Mouse (Mus musculus) lung, embryonic 16.5 days (tissue): Measurements from ENCODE around the gene Pnp2. TPM values are rescaled to one million over a fixed set of nuclear protein-coding genes. Genes with fewer than 3 reads are reported as not detected.
A peak's percentile ranks its signal among the peaks of the same experiment; 100 is the strongest.
"Not testable (repeated sequence)": the region's sequence is repeated elsewhere in the genome, so short reads cannot be mapped to it uniquely, and the experiment has no call there.

Experiments
- ATAC-seq: fragments of 200-750 bp; cut with Nextera tagmentation; 2 replicates; pipeline ENCODE4 v1.8.0; 2017; ENCODE audit warnings: low read depth, mild to moderate bottlenecking, moderate library complexity
- H3K27ac ChIP-seq: fragments of 300-500 bp; sonication (generic); 2 replicates; pipeline ENCODE4 v1.5.1; 2014; ENCODE audit warnings: mild to moderate bottlenecking, control low read depth, low read length
- H3K27me3 ChIP-seq: fragments of 300-500 bp; sonication (generic); 2 replicates; pipeline ENCODE4 v1.6.1; 2014; ENCODE audit warnings: low read depth, low read length, mixed read lengths; ENCODE audit not compliant: control insufficient read depth, insufficient read depth
- H3K36me3 ChIP-seq: fragments of 300-500 bp; sonication (generic); 2 replicates; pipeline ENCODE4 v1.6.1; 2014; ENCODE audit warnings: low read length; ENCODE audit not compliant: control insufficient read depth, insufficient read depth
- H3K4me1 ChIP-seq: fragments of 300-500 bp; sonication (generic); replicated peaks from 2 replicates; pipeline ENCODE4 v1.6.1; 2014; ENCODE audit warnings: low read length, mixed read lengths; ENCODE audit not compliant: control insufficient read depth, insufficient read depth
- H3K4me2 ChIP-seq: fragments of 300-500 bp; sonication (generic); 2 replicates; pipeline ENCODE4 v1.6.1; 2014; ENCODE audit warnings: low read depth, low read length, control low read depth
- H3K4me3 ChIP-seq: fragments of 300-500 bp; sonication (generic); 2 replicates; pipeline ENCODE4 v1.5.1; 2014; ENCODE audit warnings: mild to moderate bottlenecking, low read length, control low read depth
- H3K9ac ChIP-seq: fragments of 300-500 bp; sonication (generic); 2 replicates; pipeline ENCODE4 v1.6.1; 2014; ENCODE audit warnings: low read length, control low read depth
- H3K9me3 ChIP-seq: fragments of 300-500 bp; sonication (generic); 2 replicates; pipeline ENCODE4 v1.6.1; 2016; ENCODE audit warnings: low read length; ENCODE audit not compliant: control insufficient read depth
- WGBS: fragments of 180-500 bp; shearing (Covaris S2); extraction: QIAGEN DNeasy Blood & Tissue Kit; methylation state at CpG from one replicate; pipeline ENCODE4 v1.1.7; 2014; 5-methylcytosine and 5-hydroxymethylcytosine counted together
- polyA plus RNA-seq: library from polyadenylated mRNA; unstranded; fragments of >200 nt; fragmentation: Nextera tagmentation; extraction: Ambion mirVana; gene quantifications from 2 replicates; pipeline ENCODE4 v1.2.1, GENCODE M21; 2015

Gene Pnp2
- 0.46 and 0.88 TPM in 2 replicates for polyA plus RNA-seq

- not testable (repeated sequence) for H3K9me3 ChIP-seq, H3K4me1 ChIP-seq, H3K27me3 ChIP-seq, H3K27ac ChIP-seq, H3K36me3 ChIP-seq
- peak; percentile 89 for ATAC-seq
- Histone ChIP-seq H3K4me3 (peak within 1 kb of the TSS; percentile 27), H3K9ac (peak within 1 kb of the TSS; percentile 35; the same call in 1 of the 2 replicates), H3K4me2 (peak within 1 kb of the TSS; percentile 45)
- WGBS, result 4% methylated on average over 19 of the region's 19 CpGs
Measured at GRCm38 (mm10) chr14:50955942-50956508, at the start of gene Pnp2. TSS of gene Pnp2 (plus strand) at chr14:50955992.

- no peak for ATAC-seq
- no peak overlapping the region for H3K4me3 ChIP-seq
- H3K9ac ChIP-seq, result no peak overlapping the region
- no peak overlapping the region for H3K27ac ChIP-seq
- no peaks in the 10 kb centered on the region for H3K27me3 ChIP-seq
- peaks cover 4% of the 10 kb centered on the region; the same call in 1 of the 2 replicates for H3K36me3 ChIP-seq
- H3K4me2 ChIP-seq, result no peak overlapping the region
- no peaks in the 10 kb centered on the region for H3K9me3 ChIP-seq
- 46% methylated on average over 4 of the region's 4 CpGs for WGBS
- peaks cover 7% of the 10 kb centered on the region; the same call in 1 of the 2 replicates for H3K4me1 ChIP-seq
Measured at GRCm38 (mm10) chr14:50908126-50908525, 47.7 kb upstream of the Pnp2 start.

DNA sequence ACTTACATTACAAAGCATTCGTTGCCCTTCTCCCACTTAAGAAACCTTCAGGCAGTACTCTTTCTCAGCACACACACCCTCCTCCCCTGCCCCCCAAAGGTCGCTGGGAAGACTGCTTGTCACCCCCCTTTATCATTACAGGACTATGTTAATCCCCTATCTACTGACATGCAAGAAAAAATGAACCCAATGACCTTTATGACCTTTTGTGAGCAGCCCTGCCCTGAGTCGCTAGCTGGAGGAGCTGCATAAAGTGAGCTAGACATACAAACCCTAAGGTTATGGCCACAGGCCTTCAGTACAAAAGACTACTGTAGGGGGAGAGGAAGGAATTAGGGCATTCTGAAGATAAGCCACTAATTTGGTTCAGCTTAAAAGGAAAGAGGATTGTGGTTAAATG, 44.4 kb upstream of the Pnp2 start:
- Histone ChIP-seq H3K4me3 (no peak overlapping the region), H3K27me3 (no peaks in the 10 kb centered on the region), H3K27ac (no peak overlapping the region), H3K36me3 (peaks cover 24% of the 10 kb centered on the region), H3K9me3 (no peaks in the 10 kb centered on the region), H3K4me2 (no peak overlapping the region), H3K4me1 (no peaks in the 10 kb centered on the region), H3K9ac (no peak overlapping the region)
- no peak for ATAC-seq
- 45% methylated on average over 3 of the region's 3 CpGs for WGBS

GRCm38 (mm10) chr14:50923437-50923836, 32.4 kb upstream of the Pnp2 start:
- Histone ChIP-seq H3K4me1 (peaks cover 12% of the 10 kb centered on the region), H3K9ac (peak overlapping the region; percentile 85), H3K4me3 (peak overlapping the region; percentile 88), H3K4me2 (peak overlapping the region; percentile 89), H3K36me3 (peaks cover 13% of the 10 kb centered on the region)
- 71% methylated on average over 1 of the region's 1 CpGs for WGBS
- H3K27me3 ChIP-seq, H3K27ac ChIP-seq, H3K9me3 ChIP-seq, ATAC-seq: not testable (repeated sequence)

GRCm38 (mm10) chr14:50924281-50925064, 31.3 kb upstream of the Pnp2 start, which contains the start of the genes Osgep and Apex1:
TSS of gene Osgep (minus strand) at chr14:50924893.
TSS of gene Apex1 (plus strand) at chr14:50924968.
- H3K4me3 ChIP-seq, result peak within 1 kb of the TSS; percentile 88
- peaks cover 13% of the 10 kb centered on the region for H3K4me1 ChIP-seq
- under 1% methylated on average over 57 of the region's 57 CpGs for WGBS
- H3K9ac ChIP-seq, result peak within 1 kb of the TSS; percentile 85
- H3K27ac ChIP-seq, result peak within 1 kb of the TSS; percentile 94
- H3K4me2 ChIP-seq, result peak within 1 kb of the TSS; percentile 89
- peaks cover 22% of the 10 kb centered on the region for H3K36me3 ChIP-seq
- H3K9me3 ChIP-seq, result no peaks in the 10 kb centered on the region
- no peaks in the 10 kb centered on the region for H3K27me3 ChIP-seq
- peak; percentile 95 for ATAC-seq

DNA sequence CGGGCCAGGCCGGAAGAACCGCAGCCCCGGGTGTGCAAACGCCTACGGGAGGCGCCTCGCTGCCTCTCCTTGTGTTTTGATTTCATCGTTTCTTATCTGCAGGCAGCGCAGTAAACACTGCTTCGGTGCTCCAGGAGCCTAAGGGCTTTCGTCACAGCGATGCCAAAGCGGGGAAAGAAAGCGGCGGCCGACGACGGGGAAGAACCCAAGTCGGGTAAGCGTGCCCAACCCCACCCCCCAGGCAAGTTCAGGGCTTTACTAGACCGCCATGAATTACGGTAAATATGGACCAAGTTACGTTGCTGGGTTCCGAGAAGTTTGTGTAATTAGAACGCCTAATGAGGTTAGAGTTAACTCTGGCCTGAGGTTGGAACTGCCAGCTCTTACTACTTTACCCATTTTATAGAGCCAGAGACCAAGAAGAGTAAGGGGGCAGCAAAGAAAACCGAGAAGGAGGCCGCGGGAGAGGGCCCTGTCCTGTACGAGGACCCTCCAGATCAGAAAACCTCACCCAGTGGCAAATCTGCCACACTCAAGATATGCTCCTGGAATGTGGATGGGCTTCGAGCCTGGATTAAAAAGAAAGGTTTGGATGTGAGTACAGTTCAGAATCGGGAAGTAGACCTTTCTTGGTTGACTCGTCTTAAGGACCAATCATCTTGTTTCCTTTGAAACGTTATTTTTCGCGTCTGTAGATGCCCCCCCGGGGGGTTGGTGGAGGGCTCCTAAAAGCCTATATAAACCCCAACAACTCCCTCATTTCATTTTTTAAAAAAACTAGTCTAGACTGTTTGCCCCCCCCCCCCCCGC, 30.5 kb upstream of the Pnp2 start:
- H3K27ac ChIP-seq, result peak overlapping the region; percentile 94
- peak overlapping the region; percentile 89 for H3K4me2 ChIP-seq
- H3K36me3 ChIP-seq, result peaks cover 22% of the 10 kb centered on the region
- peak overlapping the region; percentile 85 for H3K9ac ChIP-seq
- H3K9me3 ChIP-seq, result no peaks in the 10 kb centered on the region
- under 1% methylated on average over 38 of the region's 38 CpGs for WGBS
- peak; percentile 39; the same call in 1 of the 2 replicates for ATAC-seq
- no peaks in the 10 kb centered on the region for H3K27me3 ChIP-seq
- peaks cover 20% of the 10 kb centered on the region for H3K4me1 ChIP-seq
- H3K4me3 ChIP-seq, result peak overlapping the region; percentile 88

DNA sequence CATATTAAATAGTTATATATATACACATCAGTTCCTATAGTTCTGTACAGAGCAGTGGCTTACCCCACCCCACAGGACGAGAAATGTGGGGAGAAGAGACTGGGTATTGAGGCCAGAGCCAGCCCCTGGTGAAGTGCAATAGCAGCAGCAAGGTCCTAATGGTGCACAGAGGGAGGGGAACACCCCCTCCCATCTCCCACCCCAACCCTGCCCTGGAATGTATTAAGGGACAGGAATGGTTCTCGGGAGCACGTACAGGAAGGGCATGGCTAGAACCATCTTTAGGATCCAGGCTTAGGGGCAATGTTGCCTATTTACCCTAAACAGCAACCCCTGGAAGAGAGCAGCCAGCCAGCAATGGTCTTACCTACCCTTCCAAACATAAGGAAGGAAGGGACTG, 28.4 kb upstream of the Pnp2 start:
- Histone ChIP-seq H3K4me1 (peaks cover 26% of the 10 kb centered on the region), H3K9me3 (no peaks in the 10 kb centered on the region), H3K27ac (no peak overlapping the region), H3K4me3 (no peak overlapping the region), H3K9ac (no peak overlapping the region), H3K36me3 (peaks cover 22% of the 10 kb centered on the region), H3K4me2 (no peak overlapping the region), H3K27me3 (no peaks in the 10 kb centered on the region)
- WGBS, result 62% methylated on average over 3 of the region's 3 CpGs
- no peak for ATAC-seq

GRCm38 (mm10) chr14:50929951-50930350, 25.8 kb upstream of the Pnp2 start:
- Histone ChIP-seq H3K4me3 (peak overlapping the region; percentile 94), H3K27me3 (no peaks in the 10 kb centered on the region), H3K4me1 (peaks cover 23% of the 10 kb centered on the region), H3K9me3 (no peaks in the 10 kb centered on the region), H3K36me3 (peaks cover 22% of the 10 kb centered on the region), H3K27ac (peak overlapping the region; percentile 90; the same call in 1 of the 2 replicates), H3K4me2 (peak overlapping the region; percentile 84), H3K9ac (peak overlapping the region; percentile 97)
- 12% methylated on average over 10 of the region's 10 CpGs for WGBS
- ATAC-seq, result no peak

DNA sequence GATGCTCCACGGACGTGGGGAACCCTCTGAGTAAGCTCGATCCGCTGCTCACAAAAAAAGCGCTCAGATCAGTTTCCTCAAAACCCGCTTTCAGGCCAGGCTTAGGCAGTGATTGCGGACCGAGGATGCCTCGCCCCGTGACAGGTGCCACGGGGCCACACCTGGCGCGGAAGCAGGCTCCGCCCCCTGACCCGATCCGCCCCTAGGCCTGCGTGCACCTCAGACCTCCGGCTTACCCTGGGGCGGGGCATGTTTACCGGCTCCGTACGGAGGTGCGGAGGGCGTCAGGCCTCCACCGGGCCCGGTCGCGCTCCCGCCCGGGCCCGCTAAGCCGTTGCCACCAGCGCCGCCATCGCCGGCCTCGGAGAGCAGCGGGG, 25.4 kb upstream of the Pnp2 start:
- 0% methylated on average over 21 of the region's 38 CpGs for WGBS
- H3K36me3 ChIP-seq, result peaks cover 22% of the 10 kb centered on the region
- H3K9me3 ChIP-seq, result no peaks in the 10 kb centered on the region
- ATAC-seq, result peak; percentile 51
- peak overlapping the region; percentile 97 for H3K9ac ChIP-seq
- peak overlapping the region; percentile 94 for H3K4me3 ChIP-seq
- peak overlapping the region; percentile 90 for H3K27ac ChIP-seq
- peak overlapping the region; percentile 84 for H3K4me2 ChIP-seq
- no peaks in the 10 kb centered on the region for H3K27me3 ChIP-seq
- peaks cover 22% of the 10 kb centered on the region for H3K4me1 ChIP-seq
